Mouse (Mus musculus): Measurements from ENCODE around the gene Iqch.

Iqch gene

GRCm38 (mm10) chr9:63495786-63496185, 106.5 kb downstream of the Iqch start:
- no peak for DNase-seq (ENCODE audit: low spot score in 2 of 2)

DNA sequence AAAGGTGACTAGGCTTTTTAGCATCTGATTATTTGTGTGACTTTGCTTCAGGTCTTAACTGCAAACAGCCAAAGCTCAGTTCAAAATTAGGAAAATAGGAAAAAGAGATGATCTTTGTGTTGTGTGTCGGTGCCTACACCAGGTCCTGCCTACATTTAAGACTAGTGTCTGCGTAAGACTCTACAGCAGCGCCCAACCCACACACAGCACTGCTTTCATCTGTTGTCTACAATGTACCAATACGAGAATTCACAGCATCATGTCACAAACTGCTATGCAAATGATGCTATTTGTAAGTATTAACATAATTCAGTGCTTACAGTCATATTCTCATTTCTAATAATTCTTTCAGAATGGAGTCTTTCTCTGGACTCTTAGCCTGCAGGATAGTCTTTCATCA, 108.5 kb downstream of the Iqch start:
- DNase-seq (ENCODE audit: low spot score in 2 of 2): no peak

DNA sequence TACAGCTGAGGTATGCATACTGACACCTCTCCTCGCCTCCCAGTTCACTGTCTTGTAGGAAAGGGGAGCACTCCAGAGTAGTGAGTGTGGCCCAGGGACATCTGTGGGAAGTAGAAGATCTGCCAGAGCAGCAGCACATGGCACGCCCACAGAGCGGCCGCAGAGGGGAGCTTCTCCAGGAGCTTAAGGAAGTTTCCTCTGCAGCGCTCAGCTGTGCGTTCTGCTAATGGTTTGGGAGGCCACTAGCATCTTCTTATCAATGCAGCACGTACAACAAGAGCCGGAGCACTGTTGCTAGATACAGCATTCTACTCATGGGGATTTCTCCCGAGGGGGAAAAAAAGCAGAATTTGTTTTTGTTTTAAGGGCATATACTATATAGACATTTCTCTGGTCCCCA, 110.0 kb downstream of the Iqch start:
- DNase-seq (ENCODE audit: low spot score in 2 of 2): no peak

DNA sequence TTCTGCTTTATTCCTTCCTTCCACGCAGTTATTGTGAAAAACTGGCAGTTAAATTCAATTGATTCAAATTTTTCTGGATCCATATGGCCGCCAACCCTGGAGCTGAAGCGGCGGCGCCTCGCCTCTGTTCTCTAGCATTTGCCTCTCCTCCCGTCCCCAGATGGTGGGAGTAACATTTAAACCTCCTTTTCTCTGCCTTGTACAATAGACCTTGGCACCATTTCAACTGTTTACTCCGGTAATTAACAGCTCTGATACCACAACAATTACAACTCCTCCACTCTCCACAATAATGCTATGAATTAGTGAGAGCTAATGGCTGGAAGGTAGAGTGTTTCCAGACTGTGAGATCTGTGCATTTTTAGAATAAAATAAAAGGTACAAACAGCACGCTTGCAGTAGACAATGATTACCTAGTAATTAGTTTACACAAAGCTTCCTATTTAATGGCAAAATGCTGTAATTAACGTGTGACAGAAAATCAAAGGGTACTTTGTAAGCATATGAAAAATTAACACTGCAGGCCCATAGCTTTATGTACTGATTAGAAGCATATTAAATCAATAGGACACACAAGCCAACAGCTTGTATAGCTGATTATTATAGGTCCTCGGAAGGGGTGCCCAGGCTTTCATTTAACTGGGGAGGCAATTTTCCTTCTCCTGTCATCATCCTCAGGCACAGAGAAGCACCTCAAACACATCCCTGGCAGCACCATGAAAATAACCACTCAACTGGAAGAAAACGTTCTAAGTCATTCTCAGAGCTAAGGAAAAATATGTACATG, 111.6 kb downstream of the Iqch start:
- DNase-seq (ENCODE audit: low spot score in 2 of 2): no peak

- no peak for DNase-seq (ENCODE audit: low spot score in 2 of 2)
These were observed 113.1 kb downstream of the Iqch start for GRCm38 (mm10) chr9:63489156-63489555.

DNA sequence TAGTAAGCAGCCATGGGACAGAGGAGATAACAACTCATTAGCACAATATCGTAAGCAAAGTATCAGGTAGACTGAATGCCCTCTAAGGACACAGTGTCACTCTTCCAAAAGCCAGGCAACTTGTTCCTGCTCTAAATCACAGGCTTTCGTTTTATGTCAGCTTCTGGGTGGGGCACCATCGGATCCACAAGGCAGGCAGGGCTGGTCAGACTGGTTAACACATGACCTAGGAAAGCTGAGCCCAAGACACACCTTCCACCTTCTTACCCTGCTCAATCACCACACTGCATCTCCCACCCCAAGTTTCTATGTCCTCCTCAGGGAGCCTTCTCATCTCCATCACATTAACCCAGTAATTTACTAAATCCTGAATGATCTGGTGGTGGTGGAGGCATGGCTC, 136.7 kb downstream of the Iqch start:
- peak; percentile 20 to 35 for DNase-seq (ENCODE audit: low spot score in 2 of 2)

GRCm38 (mm10) chr9:63462296-63462695, 140.0 kb downstream of the Iqch start:
- DNase-seq (ENCODE audit: low spot score in 2 of 2): peak; percentile 63 to 70

DNA sequence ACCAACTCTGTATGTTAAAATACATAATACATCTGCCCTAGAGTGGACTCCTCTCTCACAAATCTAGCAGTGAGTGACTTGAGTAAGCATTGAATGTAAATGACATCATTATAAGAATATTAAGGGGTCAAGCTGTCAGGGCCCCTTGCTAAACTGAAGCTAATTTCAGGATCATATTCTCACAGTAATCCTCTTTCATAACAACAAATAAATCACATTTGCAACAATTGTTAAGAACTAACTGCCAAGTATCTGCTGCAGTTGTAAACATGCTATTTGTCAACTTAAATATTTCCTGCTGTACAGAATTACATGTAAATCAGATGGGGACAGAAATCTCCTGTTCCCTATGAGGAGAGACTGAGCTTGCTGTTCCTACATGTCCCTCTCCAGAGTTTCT, 145.9 kb downstream of the Iqch start:
- DNase-seq (ENCODE audit: low spot score in 2 of 2): no peak

DNA sequence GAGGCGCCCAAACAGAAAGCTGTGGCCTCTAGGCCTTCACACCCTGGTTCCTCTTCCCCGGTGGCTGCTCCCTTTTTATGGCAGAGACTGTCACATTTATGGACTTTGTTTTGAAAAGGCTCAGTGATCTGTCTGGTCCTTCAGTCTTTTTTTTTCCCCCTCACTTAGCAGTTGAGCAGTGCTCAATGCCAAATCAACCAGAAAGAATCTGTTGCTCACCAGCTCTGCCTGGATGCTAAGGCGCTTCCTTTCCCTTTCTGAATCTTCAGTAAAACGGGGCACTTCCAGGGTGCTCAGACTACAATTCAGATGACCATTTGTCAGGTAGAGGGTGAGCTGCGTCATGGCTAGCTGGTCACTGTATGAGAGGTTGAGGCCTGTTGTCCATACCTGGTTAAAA, 148.0 kb downstream of the Iqch start:
- no peak for DNase-seq (ENCODE audit: low spot score in 2 of 2)

DNA sequence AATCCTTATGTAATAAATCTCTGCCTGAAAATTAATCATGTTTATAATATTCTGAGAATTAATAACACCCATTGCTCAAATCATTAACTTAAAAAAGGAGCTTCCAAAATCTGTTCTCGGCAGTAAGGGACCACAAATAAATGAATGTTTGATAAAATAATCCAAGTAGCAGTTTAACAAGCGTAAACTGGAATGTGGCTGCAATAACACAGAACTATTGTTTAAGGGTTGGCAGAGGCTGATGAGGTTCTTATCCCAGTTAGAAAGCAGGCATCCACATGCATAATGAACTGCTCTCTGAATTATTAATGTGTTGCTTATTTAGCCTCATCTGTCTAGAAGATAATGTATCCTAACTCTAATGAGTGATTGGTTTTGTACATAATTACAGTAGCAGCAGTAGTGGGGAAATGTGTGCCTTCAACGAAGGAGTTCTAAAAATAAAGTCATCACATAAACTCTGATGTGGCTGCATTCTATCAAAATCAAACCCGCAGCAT, 151.7 kb downstream of the Iqch start:
- DNase-seq (ENCODE audit: low spot score in 2 of 2): no peak

DNA sequence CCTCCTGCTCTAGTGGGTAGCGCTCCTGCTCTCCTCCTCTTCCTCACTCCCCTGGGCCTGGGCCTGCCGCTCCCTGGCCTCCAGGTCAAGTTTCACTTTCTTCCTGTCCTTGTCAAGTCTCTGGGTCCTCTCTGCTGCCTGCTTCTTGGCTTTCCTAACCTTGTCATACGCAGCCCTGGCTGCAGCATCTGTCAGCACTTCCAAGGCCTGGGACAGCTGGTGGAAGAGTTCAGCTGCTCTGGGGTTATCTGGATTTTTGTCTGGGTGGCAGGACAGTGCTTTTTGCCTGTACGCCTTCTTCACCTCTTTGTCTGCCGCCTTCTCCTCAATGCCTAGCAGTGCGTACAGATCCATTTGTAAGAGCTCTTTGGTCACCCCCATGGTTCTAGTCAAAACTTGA, 158.6 kb downstream of the Iqch start:
- no peak for DNase-seq (ENCODE audit: low spot score in 2 of 2)

GRCm38 (mm10) chr9:63430652-63431051, 171.6 kb downstream of the Iqch start:
- DNase-seq (ENCODE audit: low spot score in 2 of 2): no peak

- no peak for DNase-seq (ENCODE audit: low spot score in 2 of 2)
These were observed 181.1 kb downstream of the Iqch start for GRCm38 (mm10) chr9:63421096-63421736.

DNA sequence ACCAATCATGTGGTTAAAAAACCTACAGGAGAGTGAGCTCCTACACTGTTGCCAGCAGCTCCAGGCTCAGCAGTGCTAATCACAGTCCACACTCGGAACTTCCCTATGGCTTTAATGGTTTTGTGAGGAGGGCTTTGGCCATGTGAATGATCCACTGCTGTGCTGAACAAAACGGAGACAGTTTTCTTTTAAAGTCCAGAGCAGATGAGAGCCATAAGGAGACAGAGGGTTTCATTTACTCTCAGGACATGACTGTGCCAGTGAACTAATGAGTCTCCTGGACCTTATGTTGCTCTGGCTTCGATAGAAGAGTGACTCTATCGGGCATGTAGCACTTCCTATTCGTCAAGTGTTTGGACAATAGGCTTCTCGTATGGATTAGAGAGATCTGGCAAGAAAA, 181.9 kb downstream of the Iqch start:
- no peak for DNase-seq (ENCODE audit: low spot score in 2 of 2)

DNA sequence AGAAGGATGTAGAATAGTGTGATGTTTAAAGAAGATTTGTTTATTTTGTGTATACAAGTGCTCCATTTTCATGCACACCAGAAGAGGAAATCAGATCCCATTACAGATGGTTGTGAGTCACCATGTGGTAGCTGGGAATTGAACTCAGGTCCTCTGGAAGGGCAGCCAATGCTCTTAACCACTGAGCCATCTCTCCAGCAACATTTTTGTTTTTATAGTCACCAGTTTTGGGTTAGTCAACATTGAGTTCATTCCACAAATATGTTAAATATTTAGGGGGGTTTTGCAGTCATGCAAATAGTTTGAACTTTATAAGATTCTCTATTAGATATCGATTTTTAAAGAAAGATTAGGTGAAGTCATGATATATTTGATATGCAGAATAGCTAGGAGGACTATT, 202.1 kb downstream of the Iqch start:
- DNase-seq (ENCODE audit: low spot score in 2 of 2): no peak

DNA sequence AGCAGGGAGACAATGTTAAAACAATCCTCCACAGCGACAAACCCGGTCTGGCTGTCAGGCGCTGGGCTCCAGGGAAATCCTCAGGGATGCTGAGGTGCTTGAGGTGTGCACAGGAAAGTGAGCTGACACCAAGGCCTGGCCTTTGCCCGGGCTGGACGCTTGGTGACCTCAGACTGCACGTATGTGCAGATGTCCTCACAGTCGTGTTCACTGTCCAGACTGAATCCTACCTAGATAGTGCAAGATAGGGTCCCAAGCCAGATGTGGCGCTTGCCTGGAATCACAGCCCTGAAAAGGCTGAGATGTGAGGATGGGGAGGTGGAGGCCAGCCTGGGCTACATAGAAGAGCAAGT, 202.9 kb downstream of the Iqch start:
- no peak for DNase-seq (ENCODE audit: low spot score in 2 of 2)

DNA sequence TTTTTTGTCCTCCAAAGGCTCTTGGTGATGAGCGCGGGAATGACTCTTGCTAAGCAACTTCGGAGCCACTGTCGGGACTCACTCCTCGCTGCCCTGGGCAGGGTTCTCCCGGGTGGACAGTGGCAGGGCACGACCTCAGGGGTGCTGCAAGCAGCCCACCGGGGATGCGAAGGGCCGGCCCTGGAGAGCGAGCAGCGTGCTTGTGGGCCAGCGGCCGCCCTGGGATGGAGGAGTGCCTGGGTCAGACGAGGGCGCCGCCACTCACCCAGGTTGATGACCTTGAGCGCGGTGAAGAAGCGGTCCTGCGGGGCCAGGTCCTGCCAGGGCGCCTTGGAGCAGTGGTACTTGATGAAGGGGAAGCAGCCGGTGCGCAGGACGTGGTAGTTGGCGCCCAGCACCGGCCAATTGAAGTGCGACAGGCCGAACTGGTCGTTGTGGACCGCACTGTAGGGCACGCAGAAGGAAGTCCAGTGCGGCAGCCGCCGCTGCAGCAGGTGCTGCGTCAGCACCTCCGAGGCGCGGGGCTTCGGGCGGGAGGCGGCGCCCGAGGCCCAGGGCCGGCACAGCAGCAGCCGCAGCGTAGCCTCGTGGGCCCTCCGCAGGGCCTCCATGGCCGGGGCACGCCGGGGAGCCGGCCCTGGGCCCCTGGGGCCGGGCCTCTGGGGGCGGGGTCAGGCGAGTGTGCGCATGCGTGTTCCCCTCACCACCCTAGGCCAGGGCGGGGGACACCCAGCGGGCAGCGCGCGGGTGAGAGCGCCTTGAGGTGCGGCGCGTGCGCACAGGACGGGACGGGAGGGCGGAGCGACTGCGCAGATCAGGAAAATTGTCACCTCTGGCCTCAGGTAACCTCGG, 203.5 kb downstream of the Iqch start, which contains the start of gene 2300009A05Rik:
2300009A05Rik (minus strand) TSS at position 636 of the 852 bp plus-strand sequence.
- peak; percentile 96 to 97 for DNase-seq (ENCODE audit: low spot score in 2 of 2)

DNA sequence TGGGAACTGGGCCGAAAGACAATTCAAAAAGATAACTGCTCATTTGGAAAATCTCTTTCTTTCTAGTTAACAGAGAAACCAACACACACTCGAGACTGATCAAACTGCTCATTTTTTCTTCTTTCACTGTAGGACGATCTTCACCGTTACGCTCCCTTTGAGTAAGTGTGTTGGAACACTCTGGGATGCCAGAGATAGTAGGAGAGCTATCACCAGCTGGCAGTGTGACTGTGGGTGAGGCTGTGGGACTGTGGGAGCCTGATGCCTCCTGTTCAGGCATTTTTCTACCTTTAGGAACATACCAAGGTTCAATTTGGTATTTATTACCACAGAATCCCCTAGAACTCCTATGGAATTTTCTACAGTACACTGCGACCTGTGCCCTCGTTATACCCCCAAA, 206.7 kb downstream of the Iqch start:
- no peak for DNase-seq (ENCODE audit: low spot score in 2 of 2)

- no peak for DNase-seq (ENCODE audit: low spot score in 2 of 2)
These were observed 211.0 kb downstream of the Iqch start for GRCm38 (mm10) chr9:63391307-63391706.

DNA sequence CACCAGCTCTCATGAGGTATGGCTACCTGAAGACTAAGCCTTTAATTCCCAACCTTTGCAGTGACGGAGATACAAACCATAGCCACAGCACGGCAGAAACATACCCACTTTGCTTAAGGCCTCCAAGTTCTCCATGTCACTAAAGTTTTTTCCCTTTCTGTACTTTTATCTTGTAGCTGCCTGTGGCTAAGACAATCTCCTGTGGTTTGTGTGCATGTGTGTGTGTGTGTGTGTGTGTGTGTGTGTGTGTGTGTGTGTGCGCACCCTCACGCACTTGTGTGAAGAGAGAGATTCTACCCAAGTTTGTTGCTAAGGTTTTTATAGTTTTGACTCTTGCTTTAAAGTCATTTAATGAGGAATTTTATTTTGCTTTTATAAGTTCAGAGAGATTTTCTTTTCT, 219.5 kb downstream of the Iqch start:
- no peak for DNase-seq (ENCODE audit: low spot score in 2 of 2)

DNA sequence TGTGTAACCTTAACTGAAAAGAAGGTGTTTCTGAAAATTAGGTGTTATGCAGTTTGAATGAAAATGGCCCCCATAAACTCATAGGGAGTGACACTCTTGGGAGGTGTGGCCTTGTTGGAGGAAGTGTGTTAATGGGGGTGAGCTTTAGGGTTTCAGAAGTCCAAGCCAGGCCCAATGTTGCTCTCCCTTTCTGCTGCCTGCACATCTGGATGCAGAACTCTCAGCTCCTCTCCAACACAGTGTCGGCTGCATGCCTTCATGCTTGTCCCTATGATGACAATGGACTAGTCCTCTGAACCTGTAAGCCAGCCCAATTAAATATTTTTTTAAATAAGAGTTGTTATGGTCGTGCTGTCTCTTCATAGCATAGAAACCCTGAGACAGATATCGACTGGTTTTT, 222.0 kb downstream of the Iqch start:
- DNase-seq (ENCODE audit: low spot score in 2 of 2): no peak

DNA sequence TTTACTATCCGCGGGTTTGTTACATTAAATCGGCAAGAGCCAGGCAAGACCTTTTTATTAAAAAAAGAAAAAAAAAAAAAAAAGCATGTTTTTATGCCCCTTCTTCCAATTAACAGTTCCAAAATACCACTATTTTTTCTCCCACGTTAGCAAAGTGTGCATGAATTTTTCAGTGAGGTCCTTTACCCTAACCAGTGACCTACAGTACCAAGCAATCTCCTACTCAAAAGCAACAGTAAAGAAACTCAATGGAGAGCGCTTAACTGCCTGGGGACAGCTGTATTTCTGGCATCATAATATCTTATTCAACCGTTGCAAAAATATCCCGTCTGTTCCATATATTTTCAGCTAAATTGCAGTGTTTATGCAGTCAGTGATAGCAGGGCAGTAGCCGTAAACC, 224.1 kb downstream of the Iqch start:
- DNase-seq (ENCODE audit: low spot score in 2 of 2): no peak
